Mouse (Mus musculus): ENCODE results near the gene 4930578C19Rik. TPM values are rescaled to one million over a fixed set of nuclear protein-coding genes. Genes with fewer than 3 reads are reported as not detected.
"Not testable (repeated sequence)": the region's sequence is repeated elsewhere in the genome, so short reads cannot be mapped to it uniquely, and the experiment has no call there.

Gene 4930578C19Rik
- 1 to 10 TPM; 2.3 to 2.9 TPM for total RNA-seq (2021)
- long read RNA-seq, experiment 1, partial matches to known transcripts = 0 of 1 reads
- long read RNA-seq, experiment 1, other reads (novel, unspliced or antisense) = 0 of 1 reads
- long read RNA-seq, experiment 2, partial matches to known transcripts = 1 of 1 reads
- long read RNA-seq, experiment 2, other reads (novel, unspliced or antisense) = 0 of 1 reads

GRCm38 (mm10) chrX:18461198-18461601 lies at the start of gene 4930578C19Rik:
TSS of gene 4930578C19Rik (minus strand) at chrX:18461397.
- DNase-seq = peak; percentile 45

GRCm38 (mm10) chrX:18467690-18468089 lies 6.5 kb upstream of the 4930578C19Rik start:
- DNase-seq = no peak

- no peak for DNase-seq
Measured at GRCm38 (mm10) chrX:18462879-18463278, 1.7 kb upstream of the 4930578C19Rik start.

- DNase-seq = no peak
Measured at GRCm38 (mm10) chrX:18451559-18451958, 9.6 kb downstream of the 4930578C19Rik start.

GRCm38 (mm10) chrX:18442066-18442465 lies 19.1 kb downstream of the 4930578C19Rik start:
- peak; percentile 9 for DNase-seq

- DNase-seq = no peak
Measured at GRCm38 (mm10) chrX:18425451-18425850, 35.7 kb downstream of the 4930578C19Rik start.

GRCm38 (mm10) chrX:18423206-18423605 lies 38.0 kb downstream of the 4930578C19Rik start:
- DNase-seq = no peak

GRCm38 (mm10) chrX:18420161-18420784 lies 40.9 kb downstream of the 4930578C19Rik start:
- DNase-seq = no peak

GRCm38 (mm10) chrX:18418977-18419376 lies 42.2 kb downstream of the 4930578C19Rik start:
- DNase-seq = no peak

GRCm38 (mm10) chrX:18414560-18414959 lies 46.6 kb downstream of the 4930578C19Rik start:
- DNase-seq = no peak

GRCm38 (mm10) chrX:18411071-18411840 lies 49.9 kb downstream of the 4930578C19Rik start:
- no peak for DNase-seq

GRCm38 (mm10) chrX:18409598-18409997 lies 51.6 kb downstream of the 4930578C19Rik start:
- DNase-seq = no peak

- DNase-seq = no peak
Measured at GRCm38 (mm10) chrX:18402296-18402695, 58.9 kb downstream of the 4930578C19Rik start.

- DNase-seq = no peak
Measured at GRCm38 (mm10) chrX:18396700-18397099, 64.5 kb downstream of the 4930578C19Rik start.

- not testable (repeated sequence) for DNase-seq
Measured at GRCm38 (mm10) chrX:18384181-18384580, 77.0 kb downstream of the 4930578C19Rik start.
